Mouse (Mus musculus) heart, postnatal 0 days (tissue): ENCODE results near the gene Creb5.

Experiments used
- CTCF ChIP-seq: IDR thresholded peaks from 2 replicates; pipeline ENCODE4 v1.5.1; 2016; ENCODE audit warnings: antibody characterized with exemption, control low read depth, low read depth
- EP300 ChIP-seq: IDR thresholded peaks from 2 replicates; pipeline ENCODE4 v1.6.1; 2016; ENCODE audit warnings: antibody characterized with exemption, low read depth

DNA sequence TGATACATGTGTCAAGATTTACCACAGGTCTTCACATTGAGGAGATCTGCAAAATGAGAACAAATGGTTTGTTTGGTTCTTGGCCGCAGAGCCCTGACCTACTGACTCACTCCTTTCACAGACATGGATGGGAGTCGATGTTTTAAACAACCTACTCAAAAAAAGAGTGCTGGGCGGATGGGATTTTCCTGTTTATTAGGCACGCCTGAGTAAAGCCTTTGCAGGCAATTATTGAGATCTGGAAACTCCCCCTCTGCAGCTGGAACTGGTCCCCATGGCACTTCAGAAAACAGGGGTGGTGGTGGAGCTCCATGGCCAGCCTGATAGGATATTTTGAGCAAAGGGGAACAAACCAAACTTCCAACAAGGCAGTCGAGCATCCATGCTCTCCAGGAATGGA lies 258.9 kb downstream of the Creb5 start:
- no peak for TF ChIP-seq CTCF
- no peak for TF ChIP-seq EP300
